Mouse (Mus musculus): ENCODE results near the gene Guk1. TPM values are rescaled to one million over a fixed set of nuclear protein-coding genes. Genes with fewer than 3 reads are reported as not detected.
"Not testable (repeated sequence)": the region's sequence is repeated elsewhere in the genome, so short reads cannot be mapped to it uniquely, and the experiment has no call there.

Guk1 gene
- total RNA-seq (2021), result 10 to 100 TPM; 63.7 to 64.9 TPM
- long read RNA-seq, experiment 1, transcript Guk1-204 (8 exons, 1,078 nt), result major isoform, 133 of 156 reads
- long read RNA-seq, experiment 1, partial matches to known transcripts, result 6 of 156 reads
- long read RNA-seq, experiment 1, other reads (novel, unspliced or antisense), result 16 of 156 reads
- long read RNA-seq, experiment 2, transcript Guk1-204 (8 exons, 1,078 nt), result major isoform, 57 of 71 reads
- long read RNA-seq, experiment 2, partial matches to known transcripts, result 3 of 71 reads
- long read RNA-seq, experiment 2, other reads (novel, unspliced or antisense), result 10 of 71 reads

- DNase-seq, result no peak
These were observed at the start of gene Guk1 for GRCm38 (mm10) chr11:59192059-59192386. Gene Guk1, minus strand, starts transcription at chr11:59192212.

GRCm38 (mm10) chr11:59239796-59240195 is 47.8 kb upstream of the Guk1 start:
- no peak for DNase-seq

GRCm38 (mm10) chr11:59239428-59239785 is 47.4 kb upstream of the Guk1 start:
- no peak for DNase-seq

- DNase-seq, result peak; percentile 84
These were observed 46.8 kb upstream of the Guk1 start for GRCm38 (mm10) chr11:59238525-59239427.

- no peak for DNase-seq
These were observed 40.8 kb upstream of the Guk1 start for GRCm38 (mm10) chr11:59232797-59233196.

- peak; percentile 80 for DNase-seq
These were observed 38.2 kb upstream of the Guk1 start for GRCm38 (mm10) chr11:59230144-59230760.

- DNase-seq, result peak; percentile 98
These were observed 36.3 kb upstream of the Guk1 start, which contains the start of gene Arf1 for GRCm38 (mm10) chr11:59228122-59228953. Gene Arf1, minus strand, starts transcription at chr11:59228270.

- no peak for DNase-seq
These were observed 35.7 kb upstream of the Guk1 start for GRCm38 (mm10) chr11:59227604-59228121.

GRCm38 (mm10) chr11:59226787-59227603 is 35.0 kb upstream of the Guk1 start:
- DNase-seq, result no peak

- no peak for DNase-seq
These were observed 34.2 kb upstream of the Guk1 start for GRCm38 (mm10) chr11:59226251-59226650.

- no peak for DNase-seq
These were observed 33.2 kb upstream of the Guk1 start for GRCm38 (mm10) chr11:59225167-59225566.

- DNase-seq, result no peak
These were observed 32.5 kb upstream of the Guk1 start for GRCm38 (mm10) chr11:59224470-59224869.

GRCm38 (mm10) chr11:59224025-59224424 is 32.0 kb upstream of the Guk1 start:
- DNase-seq, result no peak

GRCm38 (mm10) chr11:59222306-59222705 is 30.3 kb upstream of the Guk1 start:
- DNase-seq, result no peak

- DNase-seq, result no peak
These were observed 29.6 kb upstream of the Guk1 start for GRCm38 (mm10) chr11:59221604-59222003.

GRCm38 (mm10) chr11:59219064-59219463 is 27.1 kb upstream of the Guk1 start:
- DNase-seq, result peak; percentile 43

GRCm38 (mm10) chr11:59218389-59218998 is 26.5 kb upstream of the Guk1 start:
- no peak for DNase-seq

- DNase-seq, result no peak
These were observed 24.9 kb upstream of the Guk1 start for GRCm38 (mm10) chr11:59216955-59217354.

- no peak for DNase-seq
These were observed 21.0 kb upstream of the Guk1 start for GRCm38 (mm10) chr11:59212892-59213494.

- not testable (repeated sequence) for DNase-seq
These were observed 20.3 kb upstream of the Guk1 start for GRCm38 (mm10) chr11:59212320-59212719.
